Mouse (Mus musculus): Measurements from ENCODE around the gene Scaf1. TPM values are rescaled to one million over a fixed set of nuclear protein-coding genes. Genes with fewer than 3 reads are reported as not detected.

The Scaf1 gene
- polyA plus RNA-seq, 1 experiment: 406 TPM

DNA sequence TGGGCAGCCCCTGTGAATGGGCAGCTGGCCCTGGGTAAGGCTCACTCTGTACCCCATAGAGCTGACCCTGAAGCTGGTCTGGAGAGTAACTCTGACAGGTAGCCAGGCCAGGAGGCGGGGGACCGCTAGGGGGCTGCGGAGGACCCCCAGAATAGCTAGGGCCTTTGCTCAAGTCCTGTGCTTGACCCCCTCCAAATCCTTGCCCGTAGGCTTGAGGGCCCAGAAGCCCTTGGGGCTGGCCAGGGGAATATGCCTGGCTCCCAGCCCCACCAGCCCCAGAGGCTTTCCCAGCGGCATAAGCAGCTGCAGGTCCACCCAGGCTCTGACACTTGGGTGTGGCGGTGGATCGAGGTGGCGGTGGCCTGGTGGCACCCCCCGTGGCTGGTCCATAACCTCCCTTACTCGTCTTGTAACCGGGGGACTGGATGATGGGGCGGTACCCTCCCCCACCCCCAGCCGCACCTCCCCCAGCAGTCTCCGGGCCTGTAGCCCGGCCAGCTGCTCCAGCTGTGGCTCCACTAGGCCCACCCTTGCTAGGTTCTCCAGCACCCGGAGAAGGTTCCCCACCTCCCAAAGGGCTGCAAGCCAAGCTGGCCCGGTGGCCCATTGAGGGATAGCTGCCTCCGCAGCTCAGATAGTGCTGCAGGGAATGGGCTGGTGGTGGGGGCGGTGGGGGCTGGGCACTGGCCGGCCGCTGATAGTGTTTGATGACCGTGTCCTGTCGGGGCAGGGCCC is 32.9 kb upstream of the Scaf1 start:
- no peak for TF ChIP-seq GATA1 (IDR thresholded peaks at IDR 0.05; ENCODE audit: low read length)

DNA sequence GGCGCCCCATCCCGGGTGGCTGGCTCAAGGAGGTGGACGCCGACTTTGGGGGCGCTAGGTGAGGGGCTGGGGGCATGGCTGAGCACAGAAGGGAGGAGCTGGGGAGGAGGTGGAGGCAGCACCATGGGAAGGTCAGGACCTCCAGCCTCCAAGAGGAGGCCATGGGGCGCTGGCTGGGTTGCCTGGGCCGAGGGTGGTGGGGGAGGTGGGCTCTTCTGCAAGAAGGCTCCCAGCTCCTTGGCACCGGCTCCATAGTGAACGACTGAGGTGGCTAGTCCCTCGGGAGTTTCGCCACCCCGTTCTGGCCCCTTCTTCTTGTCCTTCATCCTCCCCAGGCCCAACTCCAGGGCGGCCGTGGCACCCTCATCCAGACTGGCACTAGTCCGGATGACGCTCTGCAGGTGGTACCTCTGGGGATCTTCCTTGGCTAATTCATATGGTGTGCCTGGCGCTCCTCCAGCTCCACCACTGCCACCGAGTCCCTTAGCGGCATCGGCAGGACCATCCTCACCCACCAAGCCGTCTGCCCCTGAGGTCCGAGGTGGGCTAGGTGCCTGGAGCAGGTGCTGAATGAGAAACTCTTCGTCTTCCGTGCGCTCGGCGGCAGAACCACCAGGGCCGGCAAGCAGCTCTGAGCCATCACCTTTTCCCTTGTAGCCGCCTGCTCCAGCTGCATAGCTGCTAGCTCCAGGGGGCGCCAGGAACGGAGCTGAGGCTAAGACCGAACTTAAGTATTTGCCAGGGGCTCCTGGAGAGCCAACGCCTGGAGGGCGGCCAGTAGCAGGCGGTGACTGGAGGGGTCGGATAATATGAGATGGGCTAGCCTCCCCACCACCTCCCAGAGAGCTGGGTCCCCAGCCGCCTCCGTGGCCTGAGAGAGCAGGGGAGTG is 32.1 kb upstream of the Scaf1 start:
- TF ChIP-seq GATA1 (IDR thresholded peaks at IDR 0.05; ENCODE audit: low read length): no peak

DNA sequence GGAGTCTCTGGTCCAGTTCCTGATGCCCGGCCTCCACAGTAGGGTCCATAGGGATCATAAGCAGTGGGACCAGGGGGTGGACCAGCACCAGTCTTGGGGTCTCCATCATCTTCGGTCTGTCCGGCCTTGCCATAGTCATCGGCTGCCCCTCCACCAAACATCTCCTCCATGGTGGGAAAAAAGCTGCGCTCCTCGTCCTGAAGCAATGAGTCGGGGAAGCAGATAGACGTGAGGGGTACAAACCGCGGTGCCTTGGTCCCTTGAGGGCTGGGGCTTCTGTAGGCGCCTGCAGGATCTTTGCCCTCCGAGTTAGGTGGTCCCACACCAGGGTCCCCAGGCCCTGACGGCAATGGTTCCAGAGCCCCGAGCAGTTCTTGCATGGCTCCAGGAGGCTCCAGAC is 31.3 kb upstream of the Scaf1 start:
- TF ChIP-seq GATA1 (IDR thresholded peaks at IDR 0.05; ENCODE audit: low read length): no peak

DNA sequence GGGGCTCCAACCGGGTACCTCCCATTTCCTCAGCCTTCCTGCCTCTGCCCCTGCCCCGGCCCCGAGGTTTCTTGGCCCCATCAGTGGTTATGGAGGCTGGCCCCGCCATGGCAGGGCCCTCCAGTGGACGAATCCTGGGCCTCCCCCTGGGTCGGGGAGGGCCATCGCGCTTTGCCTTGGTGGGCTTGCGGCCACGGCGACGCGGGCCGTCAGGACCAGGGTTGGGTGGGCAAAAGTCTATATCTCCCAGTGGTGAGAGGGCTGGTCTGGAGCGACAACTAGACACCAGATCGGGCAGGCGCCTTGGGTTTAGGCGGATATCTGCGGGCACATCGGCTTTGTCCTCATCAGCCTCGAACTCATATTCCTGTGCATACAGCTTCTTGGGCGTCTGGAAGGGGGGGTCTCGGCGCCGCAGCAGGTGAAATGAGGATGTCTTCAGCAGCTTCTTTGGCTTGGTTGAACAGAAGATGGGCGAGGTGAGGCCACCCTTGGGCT is 30.7 kb upstream of the Scaf1 start:
- no peak for TF ChIP-seq GATA1 (IDR thresholded peaks at IDR 0.05; ENCODE audit: low read length)

DNA sequence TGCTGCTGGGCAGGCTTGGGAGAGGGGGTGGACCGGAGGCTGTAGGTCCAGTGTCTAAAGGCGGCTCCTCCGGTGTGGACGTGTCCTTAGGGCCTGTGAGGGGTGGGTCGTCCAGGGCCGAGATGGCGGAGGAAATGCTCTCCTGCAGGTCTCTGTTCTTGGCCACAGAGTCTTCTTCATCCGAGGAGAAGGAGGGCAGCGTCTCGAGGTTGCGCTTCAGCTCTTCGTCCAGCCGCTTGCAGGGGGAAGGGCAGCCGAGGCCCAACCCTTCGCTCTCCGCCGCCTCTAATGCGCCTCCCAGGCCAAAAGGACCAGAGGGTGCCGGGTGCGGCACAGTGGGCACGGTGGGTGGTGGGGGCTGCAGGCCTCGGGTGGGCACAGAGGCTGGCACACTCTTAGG is 29.6 kb upstream of the Scaf1 start:
- no peak for TF ChIP-seq GATA1 (IDR thresholded peaks at IDR 0.05; ENCODE audit: low read length)

DNA sequence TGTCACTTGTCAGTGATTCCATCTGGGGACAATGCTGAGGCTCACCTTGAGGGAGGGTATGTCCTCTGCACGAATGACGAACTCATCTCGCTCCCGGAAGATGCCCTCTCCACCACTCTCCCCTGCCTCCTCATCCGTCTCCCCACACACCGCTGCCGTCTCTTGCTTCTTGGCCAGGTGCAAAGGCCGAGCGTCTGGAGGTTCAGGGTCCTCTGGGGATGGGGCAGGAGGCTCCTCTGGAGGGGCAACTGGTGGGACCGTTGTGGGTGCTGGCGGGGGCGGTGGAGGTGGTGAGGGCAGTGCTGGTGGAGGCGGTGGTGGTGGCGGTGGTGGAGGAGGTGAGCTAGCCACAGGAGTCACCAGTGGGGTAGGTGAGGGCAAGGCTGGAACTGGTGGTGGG is 27.1 kb upstream of the Scaf1 start:
- no peak for TF ChIP-seq GATA1 (IDR thresholded peaks at IDR 0.05; ENCODE audit: low read length)

DNA sequence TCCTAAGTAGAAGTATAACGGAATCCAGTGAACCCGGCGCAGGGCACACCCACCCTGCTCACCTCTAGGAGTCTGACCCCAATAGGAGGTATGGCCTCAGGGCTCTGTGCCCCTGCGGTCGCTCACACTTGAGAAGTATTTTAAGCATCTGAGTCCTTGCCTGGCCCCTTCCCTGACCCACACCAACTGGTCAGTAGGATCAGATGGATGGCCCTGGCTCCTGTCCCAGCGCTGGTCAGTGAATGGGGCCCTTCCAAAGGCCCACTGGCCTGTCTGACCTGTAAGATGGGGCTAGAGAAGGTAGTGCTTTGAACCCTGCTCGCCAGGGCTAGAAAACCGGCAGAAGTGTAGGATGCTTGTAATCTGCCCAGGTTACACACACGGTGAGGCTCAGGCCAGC is 24.7 kb upstream of the Scaf1 start:
- no peak for TF ChIP-seq GATA1 (IDR thresholded peaks at IDR 0.05; ENCODE audit: low read length)

DNA sequence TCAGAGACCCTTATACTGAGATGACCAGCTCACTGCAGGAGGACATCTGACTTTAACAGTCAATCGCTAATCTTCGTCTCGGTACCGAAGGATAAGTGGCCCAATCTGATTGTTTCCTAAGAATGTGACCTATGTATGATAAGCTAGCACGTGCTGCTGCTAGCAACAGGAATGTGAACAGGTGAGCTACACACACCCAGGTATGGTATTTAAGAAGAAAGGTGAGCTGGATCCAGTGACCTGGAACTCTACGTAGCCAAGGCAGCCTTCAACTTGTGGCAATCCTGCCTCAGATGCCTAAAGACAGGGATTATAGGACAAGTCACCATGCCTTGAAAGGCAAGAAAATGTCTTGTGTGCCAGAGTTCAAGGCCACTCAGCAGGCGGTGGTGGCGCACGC is 22.2 kb upstream of the Scaf1 start:
- no peak for TF ChIP-seq GATA1 (IDR thresholded peaks at IDR 0.05; ENCODE audit: low read length)

DNA sequence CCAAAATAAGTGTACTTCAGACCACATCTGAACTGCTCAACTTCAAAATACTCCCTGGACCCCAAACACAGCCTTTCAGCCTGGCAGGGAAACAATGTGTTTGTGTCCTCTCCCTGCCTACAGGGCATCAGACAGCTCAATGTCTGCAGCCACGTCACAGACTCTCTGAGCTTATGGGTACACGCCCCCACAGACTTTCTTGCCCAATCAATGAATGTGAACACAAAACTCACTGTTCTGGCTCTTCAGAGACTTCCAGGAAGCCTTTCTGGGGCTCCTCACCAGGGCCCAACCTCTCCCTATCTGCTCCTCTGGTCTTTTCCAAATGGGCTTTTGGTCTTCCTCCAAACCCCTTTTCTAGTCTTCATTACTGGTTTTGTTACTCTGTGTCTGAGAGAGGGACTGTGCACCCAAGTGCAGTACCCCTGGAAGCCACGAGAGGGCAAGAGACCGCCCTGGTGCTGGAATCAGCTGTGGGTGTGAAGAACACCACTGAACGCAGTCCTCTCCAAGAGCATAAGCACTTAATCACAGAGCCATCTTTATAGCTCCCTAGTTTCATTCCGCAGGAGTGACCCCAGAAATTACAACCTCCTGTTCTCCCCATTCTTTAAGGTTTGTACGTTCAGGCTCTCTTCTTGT is 21.7 kb upstream of the Scaf1 start:
- TF ChIP-seq GATA1 (IDR thresholded peaks at IDR 0.05; ENCODE audit: low read length): no peak

DNA sequence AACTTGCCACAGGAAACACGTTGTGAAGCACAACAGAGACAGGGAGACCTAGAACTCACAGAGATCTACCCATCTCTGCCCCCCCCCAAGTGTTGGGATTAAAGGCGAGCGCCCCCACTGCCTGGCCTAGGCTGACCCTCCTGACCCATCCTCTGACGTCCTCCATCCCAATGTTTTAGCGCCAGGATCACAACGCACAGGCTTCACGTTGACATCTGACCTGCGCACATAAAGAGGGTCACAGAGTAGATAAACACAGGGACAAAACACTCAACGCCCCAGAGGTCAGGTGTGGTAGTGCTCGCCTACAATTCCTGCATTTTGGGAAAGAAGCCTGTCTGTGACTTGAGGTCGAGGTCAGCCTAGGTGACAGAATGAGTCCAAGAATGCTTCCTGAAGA is 20.5 kb upstream of the Scaf1 start:
- TF ChIP-seq GATA1 (IDR thresholded peaks at IDR 0.05; ENCODE audit: low read length): no peak

DNA sequence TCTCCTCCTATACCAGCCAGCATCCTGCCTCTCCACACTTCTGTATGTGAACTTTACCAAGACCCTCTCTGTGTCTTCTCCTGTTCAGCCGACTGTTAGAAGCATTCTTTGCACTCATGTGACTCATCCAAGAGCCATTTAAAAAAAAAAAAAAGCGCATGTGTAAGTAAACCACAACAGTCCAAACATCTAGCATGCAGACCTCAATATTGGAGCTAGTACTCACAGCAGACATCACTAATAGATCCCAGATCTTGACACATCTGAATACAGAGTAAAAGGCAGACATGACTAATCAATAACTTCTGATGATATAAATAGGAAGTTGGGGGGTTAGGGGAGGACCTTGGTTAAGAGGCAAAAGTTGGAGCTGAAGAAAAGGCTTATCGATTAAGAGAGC is 19.5 kb upstream of the Scaf1 start:
- no peak for TF ChIP-seq GATA1 (IDR thresholded peaks at IDR 0.05; ENCODE audit: low read length)

DNA sequence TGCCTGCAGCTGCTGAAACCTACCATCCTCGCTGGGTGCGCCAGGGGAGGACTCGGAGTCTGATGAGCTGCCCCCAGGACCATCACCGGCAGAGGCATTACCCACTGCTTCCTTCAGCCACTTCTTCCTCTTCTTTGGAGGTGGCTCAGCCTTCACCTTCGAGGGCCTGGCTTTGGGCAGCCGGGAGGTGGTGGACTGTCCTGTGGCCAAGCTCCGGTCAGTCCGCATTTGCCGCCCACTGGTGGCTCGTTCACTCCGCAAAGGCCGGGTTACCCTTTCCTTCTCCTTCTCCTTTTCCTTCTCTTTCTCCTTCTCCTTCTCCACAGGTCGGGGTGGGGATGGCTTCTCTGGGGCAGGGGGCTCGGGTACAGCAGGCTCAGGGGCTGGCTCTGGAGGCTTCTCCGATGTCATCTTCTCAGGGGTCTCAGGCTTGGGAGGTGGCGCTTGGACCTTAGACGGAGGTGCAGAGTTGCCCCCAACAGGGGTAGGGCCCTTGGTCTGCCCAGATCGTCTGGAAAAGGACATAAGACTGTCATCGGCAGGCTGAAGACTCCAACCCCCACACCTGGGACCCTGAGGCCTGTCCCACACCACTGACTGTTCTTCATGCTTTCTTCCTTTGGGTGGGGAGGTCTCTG is 17.7 kb upstream of the Scaf1 start:
- TF ChIP-seq GATA1 (IDR thresholded peaks at IDR 0.05; ENCODE audit: low read length): no peak

DNA sequence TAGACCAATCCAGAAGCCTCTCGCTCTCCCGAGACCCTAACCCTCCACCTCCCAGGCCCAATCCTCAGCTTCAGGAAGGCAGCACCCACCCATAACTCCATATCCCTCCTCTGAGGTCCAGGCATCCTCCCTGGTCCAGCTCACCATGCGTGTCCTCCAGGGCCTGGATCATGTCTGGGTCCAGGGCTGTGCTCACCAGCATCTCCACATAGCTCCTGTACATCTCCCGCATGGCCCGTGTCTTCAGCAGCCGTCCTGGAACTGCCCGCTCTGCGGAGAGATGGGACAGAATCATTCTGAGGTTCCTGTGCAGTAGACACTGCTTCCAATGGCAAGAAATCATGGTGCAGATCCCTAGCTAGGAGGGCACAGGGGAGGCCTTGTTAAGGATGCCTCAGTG is 14.7 kb upstream of the Scaf1 start:
- no peak for TF ChIP-seq GATA1 (IDR thresholded peaks at IDR 0.05; ENCODE audit: low read length)

DNA sequence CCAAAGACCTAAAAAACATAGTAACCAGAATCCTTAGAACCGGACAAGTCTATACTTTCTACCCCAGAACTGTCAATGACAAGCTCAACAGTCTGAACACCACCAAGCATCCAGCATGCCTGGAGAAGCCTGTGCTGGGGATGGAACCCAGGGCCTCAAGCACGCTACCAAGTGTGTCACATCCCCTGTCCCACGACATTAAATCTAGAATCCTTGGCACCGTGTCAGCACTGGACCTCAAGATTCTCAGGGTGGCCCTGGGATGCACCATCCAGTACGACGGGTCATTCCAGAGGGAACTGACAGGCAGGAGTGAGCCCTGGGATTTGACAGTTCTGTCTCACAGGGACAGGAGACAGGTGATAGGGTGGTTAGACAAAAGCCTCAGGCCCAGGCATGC is 13.8 kb upstream of the Scaf1 start:
- TF ChIP-seq GATA1 (IDR thresholded peaks at IDR 0.05; ENCODE audit: low read length): no peak

DNA sequence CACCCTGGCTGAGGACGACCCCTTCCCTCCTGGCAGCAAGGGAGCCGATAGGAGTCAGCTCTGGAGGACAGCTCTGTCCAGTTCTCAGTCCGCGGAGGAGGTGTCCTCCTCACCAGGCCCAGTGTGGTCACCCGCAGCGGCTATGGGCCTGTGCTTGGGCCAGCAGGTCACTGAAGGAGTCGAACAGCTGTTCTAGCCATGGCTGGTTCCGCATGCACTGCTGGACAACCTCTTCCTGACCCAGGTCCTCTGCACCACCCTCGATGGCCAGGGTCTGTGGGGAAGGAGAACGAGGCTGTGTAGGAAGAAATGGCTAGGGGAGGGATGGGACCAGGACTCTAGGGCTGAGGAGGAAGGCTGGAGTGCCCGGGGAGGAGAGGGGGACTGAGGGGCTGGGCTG is 12.2 kb upstream of the Scaf1 start:
- TF ChIP-seq GATA1 (IDR thresholded peaks at IDR 0.05; ENCODE audit: low read length): no peak

DNA sequence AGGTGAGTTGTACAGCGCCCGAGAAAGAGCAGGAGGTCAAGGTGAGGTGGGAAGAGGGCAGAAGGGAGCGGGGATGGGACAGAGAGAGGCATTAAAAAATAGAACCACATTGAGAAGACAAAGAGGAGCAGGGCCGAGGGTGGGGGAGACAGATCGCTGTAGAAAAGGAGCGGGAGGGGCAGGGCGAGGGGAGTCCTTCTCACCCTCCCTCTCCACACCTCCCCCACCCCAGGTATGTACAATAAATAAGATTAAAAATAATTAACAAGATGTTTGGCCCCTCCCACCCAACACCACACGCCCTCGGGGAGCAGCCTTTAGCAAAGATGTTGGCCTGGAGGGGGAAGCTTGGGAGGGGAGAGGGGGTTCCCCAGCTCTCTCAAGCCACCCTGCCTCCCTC is 11.6 kb upstream of the Scaf1 start:
- TF ChIP-seq GATA1 (IDR thresholded peaks at IDR 0.05; ENCODE audit: low read length): no peak
